Mouse (Mus musculus) c-Kit-positive CD71-negative TER-119-negative erythroid progenitor cells, embryonic 14.5 days (primary cell): Measurements from ENCODE around the gene Wipf1.

ENCODE experiments used
- DNase-seq: peaks from one replicate; pipeline ENCODE4 v3.0.0-alpha.2; 2013; ENCODE audit warnings: low read depth

Gene Wipf1

GRCm38 (mm10) chr2:73385172-73385571 is 144.4 kb downstream of the Wipf1 start:
- DNase-seq = no peak

GRCm38 (mm10) chr2:73380298-73380975 is 149.1 kb downstream of the Wipf1 start:
- no peak for DNase-seq

DNA sequence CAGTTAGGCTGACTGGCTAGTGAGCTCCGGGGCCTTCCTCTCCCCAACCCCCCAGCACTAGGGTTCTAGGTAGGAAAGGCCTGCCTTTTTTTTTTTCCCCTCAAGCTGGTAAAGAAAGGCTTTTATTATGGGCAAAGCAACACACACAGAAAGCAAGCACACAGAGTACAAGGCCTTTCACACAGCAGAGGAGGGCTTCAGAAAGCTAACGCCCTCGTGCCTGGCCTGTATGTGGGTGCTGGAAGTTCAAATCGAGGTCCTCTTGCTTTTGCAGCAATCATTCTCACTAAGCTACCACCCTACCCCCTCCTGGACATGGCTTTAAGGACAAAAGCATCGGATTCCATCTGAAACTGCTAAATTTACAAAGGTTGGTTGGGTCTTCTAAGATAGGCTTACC is 149.9 kb downstream of the Wipf1 start:
- DNase-seq = no peak
